Mouse (Mus musculus): ENCODE measurements around the gene Cd200r3. TPM values are rescaled to one million over a fixed set of nuclear protein-coding genes. Genes with fewer than 3 reads are reported as not detected.

Gene Cd200r3
- total RNA-seq, 2 experiments from 2014 or later = not detected

GRCm38 (mm10) chr16:45025321-45025720 is 81.8 kb downstream of the Cd200r3 start:
- no peak for DNase-seq (ENCODE audit: low spot score in 2 of 2)
- intact Hi-C loops (cut with DNase I) = no loop called here

- intact Hi-C loops (cut with DNase I) = no loop called here
- no peak for DNase-seq (ENCODE audit: low spot score in 2 of 2)
These were observed 85.6 kb downstream of the Cd200r3 start for GRCm38 (mm10) chr16:45029080-45029479.

GRCm38 (mm10) chr16:45029493-45029892 is 86.0 kb downstream of the Cd200r3 start:
- intact Hi-C loops (cut with DNase I) = no loop called here
- DNase-seq (ENCODE audit: low spot score in 2 of 2) = no peak

GRCm38 (mm10) chr16:45030127-45030526 is 86.6 kb downstream of the Cd200r3 start:
- no peak for DNase-seq (ENCODE audit: low spot score in 2 of 2)
- intact Hi-C loops (cut with DNase I) = no loop called here

- no peak for DNase-seq (ENCODE audit: low spot score in 2 of 2)
- intact Hi-C loops (cut with DNase I) = no loop called here
These were observed 87.3 kb downstream of the Cd200r3 start for GRCm38 (mm10) chr16:45030796-45031195.

Other genes with a start within 250 kb of the Cd200r3 start
- 1 to 10 TPM; 5.7 to 5.9 TPM for gene Nepro, start 219.4 kb upstream of the Cd200r3 start, total RNA-seq (2021)
- gene Gtpbp8, start 197.3 kb upstream of the Cd200r3 start, total RNA-seq (2021) = 10 to 100 TPM; 23.9 to 25.3 TPM
- 1 to 10 TPM in 1 of 2 experiments, under 1 TPM in 1; 0.85 to 1.2 TPM for gene Cd200r1, start 177.9 kb upstream of the Cd200r3 start, total RNA-seq (2021)
- gene Cd200r4, start 131.9 kb upstream of the Cd200r3 start, total RNA-seq (2021) = under 1 TPM; 0.21 to 0.28 TPM
- not detected for gene Cd200r2, start 76.6 kb upstream of the Cd200r3 start, total RNA-seq (2021)
- 1 to 10 TPM; 6.4 to 6.6 TPM for gene Ccdc80, start 149.7 kb downstream of the Cd200r3 start, total RNA-seq (2021)
- 10 to 100 TPM; 45.0 to 50.4 TPM for gene Slc35a5, start 215.0 kb downstream of the Cd200r3 start, total RNA-seq (2021)
- 10 to 100 TPM; 42.8 to 46.1 TPM for gene Atg3, start 215.1 kb downstream of the Cd200r3 start, total RNA-seq (2021)

Measured in left cerebral cortex, postnatal 25 days (tissue).